Mouse (Mus musculus): Measurements from ENCODE around the gene Pdzd3. TPM values are rescaled to one million over a fixed set of nuclear protein-coding genes. Genes with fewer than 3 reads are reported as not detected.

The Pdzd3 gene
- polyA plus RNA-seq, 1 experiment = not detected

- Histone ChIP-seq H3K27me3 (ENCODE audit: control insufficient read depth, insufficient read depth, low read length) (no peaks in the 10 kb centered on the region), H3K36me3 (ENCODE audit: control insufficient read depth, insufficient read depth, low read length) (no peaks in the 10 kb centered on the region; the same call in 1 of the 2 replicates)
Observed at GRCm38 (mm10) chr9:44200458-44200857, 50.8 kb downstream of the Pdzd3 start.

DNA sequence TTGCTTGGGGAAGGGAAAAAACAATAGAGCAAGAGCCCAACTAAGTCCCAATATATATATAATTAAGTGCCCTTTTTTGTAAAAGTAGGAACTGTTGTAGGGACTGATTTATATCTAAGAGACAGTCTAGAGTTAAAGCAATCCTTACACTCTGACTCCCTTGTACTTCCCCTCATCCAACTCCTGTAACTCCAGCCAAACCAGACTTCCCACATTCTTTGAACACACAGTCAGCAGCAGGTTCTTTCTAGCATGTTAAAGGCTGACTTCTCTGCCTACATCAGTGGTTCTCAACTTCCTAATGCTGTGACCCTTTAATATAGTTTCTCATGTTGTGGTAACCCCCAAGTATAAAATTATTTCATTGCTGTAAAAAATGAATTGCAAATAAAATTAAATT is 51.7 kb downstream of the Pdzd3 start:
- H3K27me3 ChIP-seq (ENCODE audit: control insufficient read depth, insufficient read depth, low read length) = no peaks in the 10 kb centered on the region
- H3K4me3 ChIP-seq (ENCODE audit: control insufficient read depth, low read depth, low read length) = no peak overlapping the region
- no peak overlapping the region for H3K27ac ChIP-seq (ENCODE audit: control insufficient read depth, insufficient read depth, low read depth, low read length)
- H3K36me3 ChIP-seq (ENCODE audit: control insufficient read depth, insufficient read depth, low read length) = no peaks in the 10 kb centered on the region; the same call in 1 of the 2 replicates
- TF ChIP-seq POLR2A (IDR thresholded peaks at IDR 0.05; ENCODE audit: control insufficient read depth, low read depth, low read length) (no peak), CTCF (IDR thresholded peaks at IDR 0.05; ENCODE audit: control insufficient read depth, insufficient read depth, insufficient replicate concordance, low read depth, low read length) (no peak)
- no peaks in the 10 kb centered on the region for H3K4me1 ChIP-seq (ENCODE audit: control insufficient read depth, insufficient read depth, low read length)

More at GRCm38 (mm10) chr9:44200458-44200857, 50.8 kb downstream of the Pdzd3 start:
- TF ChIP-seq CTCF (IDR thresholded peaks at IDR 0.05; ENCODE audit: control insufficient read depth, insufficient read depth, insufficient replicate concordance, low read depth, low read length) (no peak), POLR2A (IDR thresholded peaks at IDR 0.05; ENCODE audit: control insufficient read depth, low read depth, low read length) (no peak)
- Histone ChIP-seq H3K4me3 (ENCODE audit: control insufficient read depth, low read depth, low read length) (no peak overlapping the region), H3K4me1 (ENCODE audit: control insufficient read depth, insufficient read depth, low read length) (no peaks in the 10 kb centered on the region), H3K27ac (ENCODE audit: control insufficient read depth, insufficient read depth, low read depth, low read length) (no peak overlapping the region)

DNA sequence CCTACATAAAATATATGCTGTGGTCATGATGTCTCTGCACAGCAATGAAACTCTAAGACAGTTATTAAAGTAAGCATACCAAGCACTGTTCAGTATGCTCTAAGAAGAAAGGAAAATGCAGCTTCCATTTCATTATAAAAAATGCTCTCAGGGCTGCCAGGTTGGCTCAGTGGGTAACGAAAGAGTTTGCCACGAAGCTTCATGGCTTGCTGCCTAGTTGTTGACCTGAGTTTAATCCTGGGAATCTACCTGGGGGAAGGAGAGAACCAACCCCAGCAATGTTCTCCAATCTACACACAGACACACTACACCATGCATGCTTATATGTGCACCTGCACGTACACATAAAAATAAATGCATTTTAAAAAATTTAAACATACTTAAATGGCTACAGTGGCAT is 52.1 kb downstream of the Pdzd3 start:
- H3K4me1 ChIP-seq (ENCODE audit: control insufficient read depth, insufficient read depth, low read length) = no peaks in the 10 kb centered on the region
- H3K27me3 ChIP-seq (ENCODE audit: control insufficient read depth, insufficient read depth, low read length) = no peaks in the 10 kb centered on the region
- no peak overlapping the region for H3K27ac ChIP-seq (ENCODE audit: control insufficient read depth, insufficient read depth, low read depth, low read length)
- no peak overlapping the region for H3K4me3 ChIP-seq (ENCODE audit: control insufficient read depth, low read depth, low read length)
- TF ChIP-seq CTCF (IDR thresholded peaks at IDR 0.05; ENCODE audit: control insufficient read depth, insufficient read depth, insufficient replicate concordance, low read depth, low read length) = no peak
- TF ChIP-seq POLR2A (IDR thresholded peaks at IDR 0.05; ENCODE audit: control insufficient read depth, low read depth, low read length) = no peak
- H3K36me3 ChIP-seq (ENCODE audit: control insufficient read depth, insufficient read depth, low read length) = no peaks in the 10 kb centered on the region; the same call in 1 of the 2 replicates

Other genes starting within 250 kb of the Pdzd3 start
- gene Thy1, start 208.1 kb downstream of the Pdzd3 start, polyA plus RNA-seq (2012; rRNA removed) = 0.36 and 0.95 TPM in 2 replicates
- gene Usp2, start 184.4 kb downstream of the Pdzd3 start, polyA plus RNA-seq (2012; rRNA removed) = 597 and 615 TPM in 2 replicates
- 1.4 and 3.4 TPM in 2 replicates for gene Mfrp, start 149.7 kb downstream of the Pdzd3 start, polyA plus RNA-seq (2012; rRNA removed)
- gene C1qtnf5, start 144.2 kb downstream of the Pdzd3 start, polyA plus RNA-seq (2012; rRNA removed) = 2.0 and 3.1 TPM in 2 replicates
- gene Gm49380, start 138.0 kb downstream of the Pdzd3 start, polyA plus RNA-seq (2012; rRNA removed) = 1.2 and 1.6 TPM in 2 replicates
- 37.5 and 38.3 TPM in 2 replicates for gene Rnf26, start 138.0 kb downstream of the Pdzd3 start, polyA plus RNA-seq (2012; rRNA removed)
- 14.1 and 14.3 TPM in 2 replicates for gene Mcam, start 117.0 kb downstream of the Pdzd3 start, polyA plus RNA-seq (2012; rRNA removed)
- 45.5 and 47.9 TPM in 2 replicates for gene Cbl, start 17.4 kb downstream of the Pdzd3 start, polyA plus RNA-seq (2012; rRNA removed)
- gene Ccdc153, start 10.8 kb downstream of the Pdzd3 start, polyA plus RNA-seq (2012; rRNA removed) = 0.61 and 0.69 TPM in 2 replicates
- gene Nlrx1, start 17.1 kb upstream of the Pdzd3 start, polyA plus RNA-seq (2012; rRNA removed) = 1.3 and 1.6 TPM in 2 replicates
- gene Abcg4, start 37.1 kb upstream of the Pdzd3 start, polyA plus RNA-seq (2012; rRNA removed) = 0.58 and 0.89 TPM in 2 replicates
- 13.1 and 16.0 TPM in 2 replicates for gene Hinfp, start 54.2 kb upstream of the Pdzd3 start, polyA plus RNA-seq (2012; rRNA removed)
- 16.4 and 20.7 TPM in 2 replicates for gene C2cd2l, start 68.8 kb upstream of the Pdzd3 start, polyA plus RNA-seq (2012; rRNA removed)
- gene Dpagt1, start 74.5 kb upstream of the Pdzd3 start, polyA plus RNA-seq (2012; rRNA removed) = 6.5 and 6.7 TPM in 2 replicates
- 107 TPM in 2 replicates for gene H2afx, start 83.2 kb upstream of the Pdzd3 start, polyA plus RNA-seq (2012; rRNA removed)
- 18.2 and 19.3 TPM in 2 replicates for gene Hmbs, start 92.8 kb upstream of the Pdzd3 start, polyA plus RNA-seq (2012; rRNA removed)
- gene Vps11, start 110.2 kb upstream of the Pdzd3 start, polyA plus RNA-seq (2012; rRNA removed) = 19.2 and 19.4 TPM in 2 replicates
- 82.1 and 99.9 TPM in 2 replicates for gene Hyou1, start 128.0 kb upstream of the Pdzd3 start, polyA plus RNA-seq (2012; rRNA removed)
- 14.1 and 14.7 TPM in 2 replicates for gene Slc37a4, start 145.4 kb upstream of the Pdzd3 start, polyA plus RNA-seq (2012; rRNA removed)
- 194 and 199 TPM in 2 replicates for gene Rps25, start 155.7 kb upstream of the Pdzd3 start, polyA plus RNA-seq (2012; rRNA removed)
- 40.0 and 41.8 TPM in 2 replicates for gene Trappc4, start 156.1 kb upstream of the Pdzd3 start, polyA plus RNA-seq (2012; rRNA removed)
- gene Ccdc84, start 167.1 kb upstream of the Pdzd3 start, polyA plus RNA-seq (2012; rRNA removed) = 10.9 TPM in 2 replicates
- 1.5 and 2.0 TPM in 2 replicates for gene Foxr1, start 189.7 kb upstream of the Pdzd3 start, polyA plus RNA-seq (2012; rRNA removed)
- gene Upk2, start 203.5 kb upstream of the Pdzd3 start, polyA plus RNA-seq (2012; rRNA removed) = 2.2 and 4.3 TPM in 2 replicates
- 8.4 and 9.1 TPM in 2 replicates for gene Bcl9l, start 231.4 kb upstream of the Pdzd3 start, polyA plus RNA-seq (2012; rRNA removed)

Measured in testis, adult 2 months (tissue).